Mouse (Mus musculus): ENCODE data around the gene Tmem108. TPM values are rescaled to one million over a fixed set of nuclear protein-coding genes. Genes with fewer than 3 reads are reported as not detected.
A peak's percentile ranks its signal among the peaks of the same experiment; 100 is the strongest.

Gene Tmem108
- 1 to 10 TPM; 3.8 to 6.1 TPM for total RNA-seq (2021)

GRCm38 (mm10) chr9:103761647-103762084 is at the start of gene Tmem108:
Gene Tmem108 (minus strand): TSS chr9:103761837.
- intact Hi-C loops (cut with DNase I), result no loop called here

GRCm38 (mm10) chr9:103789029-103789428 is 27.4 kb upstream of the Tmem108 start:
- intact Hi-C loops (cut with DNase I), result no loop called here

More at GRCm38 (mm10) chr9:103761647-103762084, at the start of gene Tmem108:
- peak; percentile 82 for DNase-seq (ENCODE audit: low spot score)

GRCm38 (mm10) chr9:103784156-103784555 is 22.5 kb upstream of the Tmem108 start:
- intact Hi-C loops (cut with DNase I), result no loop called here
- DNase-seq (ENCODE audit: low spot score), result no peak

More at GRCm38 (mm10) chr9:103789029-103789428, 27.4 kb upstream of the Tmem108 start:
- DNase-seq (ENCODE audit: low spot score), result no peak

GRCm38 (mm10) chr9:103783276-103783675 is 21.6 kb upstream of the Tmem108 start:
- intact Hi-C loops (cut with DNase I), result no loop called here
- DNase-seq (ENCODE audit: low spot score), result no peak

GRCm38 (mm10) chr9:103782306-103782705 is 20.7 kb upstream of the Tmem108 start:
- intact Hi-C loops (cut with DNase I), result no loop called here
- DNase-seq (ENCODE audit: low spot score), result no peak

- DNase-seq (ENCODE audit: low spot score), result no peak
- intact Hi-C loops (cut with DNase I), result no loop called here
Measured at GRCm38 (mm10) chr9:103781407-103781806, 19.8 kb upstream of the Tmem108 start.

- intact Hi-C loops (cut with DNase I), result no loop called here
- DNase-seq (ENCODE audit: low spot score), result no peak
Measured at GRCm38 (mm10) chr9:103780598-103780997, 19.0 kb upstream of the Tmem108 start.

- intact Hi-C loops (cut with DNase I), result no loop called here
- no peak for DNase-seq (ENCODE audit: low spot score)
Measured at GRCm38 (mm10) chr9:103778185-103778584, 16.5 kb upstream of the Tmem108 start.

- DNase-seq (ENCODE audit: low spot score), result no peak
- intact Hi-C loops (cut with DNase I), result no loop called here
Measured at GRCm38 (mm10) chr9:103761151-103761571, 476 bp downstream of the Tmem108 start.

GRCm38 (mm10) chr9:103760356-103760755 is 1.3 kb downstream of the Tmem108 start:
- DNase-seq (ENCODE audit: low spot score), result no peak
- intact Hi-C loops (cut with DNase I), result no loop called here

- DNase-seq (ENCODE audit: low spot score), result no peak
- intact Hi-C loops (cut with DNase I), result loop anchor here (1.0 to 2.0 kb wide), 4 partner anchors 136 to 270 kb away; no protein-coding TSS in a partner anchor
Measured at GRCm38 (mm10) chr9:103759829-103760228, 1.8 kb downstream of the Tmem108 start.

- DNase-seq (ENCODE audit: low spot score), result peak; percentile 35
- intact Hi-C loops (cut with DNase I), result loop anchor here (1.0 to 2.0 kb wide), 4 partner anchors 135 to 269 kb away; no protein-coding TSS in a partner anchor
Measured at GRCm38 (mm10) chr9:103758930-103759695, 2.5 kb downstream of the Tmem108 start.

GRCm38 (mm10) chr9:103758246-103758645 is 3.4 kb downstream of the Tmem108 start:
- no peak for DNase-seq (ENCODE audit: low spot score)
- intact Hi-C loops (cut with DNase I), result loop anchor here (2.0 kb wide), 2 partner anchors 239 to 263 kb away; no protein-coding TSS in a partner anchor

- intact Hi-C loops (cut with DNase I), result no loop called here
- no peak for DNase-seq (ENCODE audit: low spot score)
Measured at GRCm38 (mm10) chr9:103752618-103753017, 9.0 kb downstream of the Tmem108 start.

GRCm38 (mm10) chr9:103751568-103751967 is 10.1 kb downstream of the Tmem108 start:
- no peak for DNase-seq (ENCODE audit: low spot score)
- intact Hi-C loops (cut with DNase I), result no loop called here

- DNase-seq (ENCODE audit: low spot score), result no peak
- intact Hi-C loops (cut with DNase I), result no loop called here
Measured at GRCm38 (mm10) chr9:103750491-103750890, 11.1 kb downstream of the Tmem108 start.

GRCm38 (mm10) chr9:103746598-103746997 is 15.0 kb downstream of the Tmem108 start:
- DNase-seq (ENCODE audit: low spot score), result no peak
- intact Hi-C loops (cut with DNase I), result no loop called here

GRCm38 (mm10) chr9:103740145-103740544 is 21.5 kb downstream of the Tmem108 start:
- DNase-seq (ENCODE audit: low spot score), result no peak
- intact Hi-C loops (cut with DNase I), result no loop called here

GRCm38 (mm10) chr9:103739062-103739461 is 22.6 kb downstream of the Tmem108 start:
- intact Hi-C loops (cut with DNase I), result no loop called here
- no peak for DNase-seq (ENCODE audit: low spot score)

- intact Hi-C loops (cut with DNase I), result no loop called here
- DNase-seq (ENCODE audit: low spot score), result no peak
Measured at GRCm38 (mm10) chr9:103729716-103730115, 31.9 kb downstream of the Tmem108 start.

- DNase-seq (ENCODE audit: low spot score), result no peak
- intact Hi-C loops (cut with DNase I), result no loop called here
Measured at GRCm38 (mm10) chr9:103726751-103727462, 34.7 kb downstream of the Tmem108 start.
